Mouse (Mus musculus) myocyte (in vitro differentiated cells): ENCODE measurements around the gene Tspan9. TPM values are rescaled to one million over a fixed set of nuclear protein-coding genes. Genes with fewer than 3 reads are reported as not detected.
A peak's percentile ranks its signal among the peaks of the same experiment; 100 is the strongest.

Source experiments
- H3K27me3 ChIP-seq: one replicate; pipeline ENCODE4 v1.6.1; 2011; ENCODE audit not compliant: control insufficient read depth, insufficient read depth, insufficient read length
- H3K36me3 ChIP-seq: one replicate; pipeline ENCODE4 v1.6.1; 2011; ENCODE audit not compliant: control insufficient read depth, insufficient read depth
- H3K4me2 ChIP-seq: one replicate; pipeline ENCODE4 v1.6.1; 2011; ENCODE audit warnings: low read depth, control low read depth
- H3K4me3 ChIP-seq: one replicate; pipeline ENCODE4 v1.5.1; 2011; ENCODE audit warnings: mild to moderate bottlenecking, control low read depth, moderate library complexity
- H3K79me2 ChIP-seq: one replicate; pipeline ENCODE4 v1.6.1; 2011; ENCODE audit not compliant: control insufficient read depth, insufficient read depth
- H3ac ChIP-seq: one replicate; pipeline ENCODE4 v1.6.1; 2011; ENCODE audit not compliant: control insufficient read depth, insufficient read length
- CEBPB ChIP-seq: IDR thresholded peaks from 2 replicates; pipeline ENCODE4 v1.6.1; 2011; ENCODE audit warnings: mild to moderate bottlenecking, moderate library complexity; ENCODE audit not compliant: poor library complexity, insufficient read depth, severe bottlenecking
- E2F4 ChIP-seq: IDR thresholded peaks from one replicate; pipeline ENCODE4 v1.6.1; 2011; ENCODE audit warnings: mild to moderate bottlenecking, control low read depth, moderate library complexity; ENCODE audit not compliant: insufficient read depth
- MAX ChIP-seq: IDR thresholded peaks from one replicate; pipeline ENCODE4 v1.6.1; 2011; ENCODE audit warnings: low read depth, mild to moderate bottlenecking, control low read depth
- MYOD1 ChIP-seq, 3 experiments: IDR thresholded peaks; one replicate each; pipeline ENCODE4 v1.6.1; 2011; ENCODE audit warnings: control low read depth in 2 of 3, low read depth in 2 of 3, mild to moderate bottlenecking in 2 of 3, moderate library complexity in 1 of 3; ENCODE audit not compliant: insufficient read length in 2 of 3, control insufficient read depth in 1 of 3
- MYOG ChIP-seq, 3 experiments: IDR thresholded peaks; one replicate each; pipeline ENCODE4 v1.6.1; 2011; ENCODE audit warnings: control low read depth in 2 of 3, low read depth in 2 of 3, mild to moderate bottlenecking in 2 of 3; ENCODE audit not compliant: insufficient read length in 2 of 3, control insufficient read depth in 1 of 3, insufficient read depth in 1 of 3
- POLR2A ChIP-seq: IDR thresholded peaks from one replicate; pipeline ENCODE4 v1.6.1; 2011; ENCODE audit warnings: low read depth, mild to moderate bottlenecking, control low read depth, moderate library complexity; ENCODE audit not compliant: insufficient read length
- POLR2AphosphoS2 ChIP-seq: IDR thresholded peaks from one replicate; pipeline ENCODE4 v1.6.1; 2011; ENCODE audit warnings: low read depth, control low read depth; ENCODE audit not compliant: insufficient read length
- REST ChIP-seq: IDR thresholded peaks from one replicate; pipeline ENCODE4 v1.6.1; 2011; ENCODE audit warnings: mild to moderate bottlenecking, control low read depth, moderate library complexity; ENCODE audit not compliant: insufficient read depth, insufficient read length
- SRF ChIP-seq: IDR thresholded peaks from one replicate; pipeline ENCODE4 v1.6.1; 2011; ENCODE audit warnings: low read depth; ENCODE audit not compliant: control insufficient read depth, insufficient read length
- TCF12 ChIP-seq: IDR thresholded peaks from one replicate; pipeline ENCODE4 v1.6.1; 2011; ENCODE audit warnings: mild to moderate bottlenecking, control low read depth; ENCODE audit not compliant: poor library complexity, insufficient read depth, severe bottlenecking
- TCF3 ChIP-seq: IDR thresholded peaks from one replicate; pipeline ENCODE4 v1.6.1; 2011; ENCODE audit warnings: low read depth, control low read depth; ENCODE audit not compliant: insufficient read length
- USF1 ChIP-seq: IDR thresholded peaks from one replicate; pipeline ENCODE4 v1.6.1; 2011; ENCODE audit warnings: low read depth, mild to moderate bottlenecking, control low read depth, moderate library complexity
- polyA plus RNA-seq: library from polyadenylated mRNA; unstranded; fragments of >200 nt; fragmentation: generic; extraction: Trizol; gene quantifications from one replicate; pipeline ENCODE4 v1.2.1, GENCODE M21; 2012; ENCODE audit warnings: missing spikeins

Tspan9 gene
- polyA plus RNA-seq, 1 experiment: 227 TPM

DNA sequence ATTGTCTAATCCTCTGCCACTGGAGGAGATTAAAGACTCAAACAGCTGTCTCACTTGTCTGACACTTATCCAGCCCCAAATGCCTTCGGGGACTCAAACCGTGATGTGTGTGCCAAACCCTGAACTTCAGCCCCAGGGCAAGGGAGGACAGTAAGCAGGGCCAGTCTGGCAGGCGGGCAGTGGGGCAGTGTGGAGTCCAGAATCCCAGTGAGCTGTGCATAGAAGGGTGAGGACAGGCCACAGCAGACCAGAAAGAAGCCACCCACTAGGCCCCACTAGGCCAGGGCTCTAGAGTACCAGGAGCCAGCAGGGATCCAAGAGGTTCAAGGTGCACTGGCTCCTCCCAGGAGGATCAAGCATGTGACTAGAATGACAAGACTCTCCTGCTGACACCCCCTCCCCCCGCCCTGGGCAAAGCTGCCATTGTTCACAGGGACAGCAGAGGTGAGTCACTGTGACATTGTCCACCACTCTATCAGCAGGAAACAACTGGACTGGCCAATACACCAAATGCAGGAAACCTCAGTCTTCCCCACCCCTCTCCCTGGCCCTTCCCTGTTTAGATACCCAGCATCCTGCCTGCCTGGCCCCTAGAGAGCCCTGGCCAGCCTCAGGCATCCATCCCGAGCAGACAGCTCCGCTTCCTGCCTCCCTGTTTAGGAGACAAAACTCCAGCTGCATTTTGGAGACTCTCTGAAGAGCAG lies 40.9 kb downstream of the Tspan9 start:
- TF ChIP-seq TCF12 (peak; percentile 41), REST (no peak), TCF3 (peak; percentile 22), POLR2AphosphoS2 (no peak), CEBPB (no peak), MYOG (IDR thresholded peaks at IDR 0.05; ENCODE audit: control insufficient read depth in 1 of 3, insufficient read depth in 1 of 3, insufficient read length in 2 of 3, low read depth in 2 of 3) (peak in 2 of 3 experiments; percentile 18 to 75), SRF (no peak), MAX (no peak), E2F4 (no peak), USF1 (no peak), MYOD1 (IDR thresholded peaks at IDR 0.05; ENCODE audit: control insufficient read depth in 1 of 3, insufficient read length in 2 of 3, low read depth in 2 of 3) (peak; percentile 38 to 81 (median 52)), POLR2A (no peak)
- no peaks in the 10 kb centered on the region for H3K36me3 ChIP-seq
- H3K27me3 ChIP-seq: no peaks in the 10 kb centered on the region
- no peak overlapping the region for H3ac ChIP-seq
- peak overlapping the region; percentile 73 for H3K4me2 ChIP-seq
- no peaks in the 10 kb centered on the region for H3K79me2 ChIP-seq
- no peak overlapping the region for H3K4me3 ChIP-seq

DNA sequence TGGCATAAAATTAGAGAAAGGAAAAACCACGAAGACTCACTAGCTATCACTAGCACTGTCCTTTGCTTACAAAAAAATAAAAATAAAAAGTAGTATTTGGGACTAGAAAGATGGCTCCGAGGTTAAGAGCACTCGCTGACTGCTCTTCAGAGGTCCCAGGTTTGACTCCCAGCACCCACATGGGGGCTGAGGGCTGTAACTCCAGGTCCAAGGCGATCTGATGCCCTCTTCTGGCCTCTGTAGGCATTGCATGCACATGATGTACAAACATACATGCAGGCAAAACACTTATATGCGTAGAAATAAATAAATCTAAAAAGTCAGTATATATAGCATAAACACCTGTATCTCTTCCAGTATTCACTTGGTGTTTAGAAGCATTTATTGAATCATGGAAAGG lies 43.5 kb downstream of the Tspan9 start:
- H3ac ChIP-seq: no peak overlapping the region
- TF ChIP-seq SRF (no peak), POLR2A (no peak)
- H3K4me2 ChIP-seq: no peak overlapping the region

DNA sequence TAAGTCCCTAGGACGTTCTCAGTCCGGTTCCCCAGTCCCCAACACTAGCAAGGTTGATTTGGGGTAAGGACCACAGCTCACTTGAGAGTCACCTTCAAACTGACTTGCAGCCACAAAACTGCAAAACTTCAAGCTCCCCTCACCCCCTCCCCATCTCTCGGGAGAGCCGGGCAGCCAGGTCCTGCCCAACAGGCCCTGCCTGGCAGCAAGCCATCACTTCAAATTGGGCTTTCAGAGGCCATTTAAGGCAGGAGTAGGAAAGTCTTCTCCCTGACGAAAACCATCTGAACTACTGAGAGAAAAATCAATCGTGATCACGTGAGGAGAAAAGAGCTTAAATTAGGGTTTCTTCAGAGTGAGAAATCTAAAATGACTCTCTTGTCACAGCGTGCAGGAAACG lies 44.2 kb downstream of the Tspan9 start:
- no peaks in the 10 kb centered on the region for H3K79me2 ChIP-seq
- H3K4me2 ChIP-seq: no peak overlapping the region
- H3ac ChIP-seq: no peak overlapping the region
- H3K36me3 ChIP-seq: no peaks in the 10 kb centered on the region
- H3K27me3 ChIP-seq: no peaks in the 10 kb centered on the region
- TF ChIP-seq REST (no peak), USF1 (no peak), SRF (no peak), MYOD1 (IDR thresholded peaks at IDR 0.05; ENCODE audit: control insufficient read depth in 1 of 3, insufficient read length in 2 of 3, low read depth in 2 of 3) (no peak), MAX (no peak), POLR2AphosphoS2 (no peak), TCF3 (no peak), MYOG (IDR thresholded peaks at IDR 0.05; ENCODE audit: control insufficient read depth in 1 of 3, insufficient read depth in 1 of 3, insufficient read length in 2 of 3, low read depth in 2 of 3) (no peak), E2F4 (no peak)
- H3K4me3 ChIP-seq: no peak overlapping the region

More for the DNA sequence above, 43.5 kb downstream of the Tspan9 start:
- H3K4me3 ChIP-seq: no peak overlapping the region
- no peaks in the 10 kb centered on the region for H3K36me3 ChIP-seq
- no peaks in the 10 kb centered on the region for H3K27me3 ChIP-seq
- no peaks in the 10 kb centered on the region for H3K79me2 ChIP-seq

DNA sequence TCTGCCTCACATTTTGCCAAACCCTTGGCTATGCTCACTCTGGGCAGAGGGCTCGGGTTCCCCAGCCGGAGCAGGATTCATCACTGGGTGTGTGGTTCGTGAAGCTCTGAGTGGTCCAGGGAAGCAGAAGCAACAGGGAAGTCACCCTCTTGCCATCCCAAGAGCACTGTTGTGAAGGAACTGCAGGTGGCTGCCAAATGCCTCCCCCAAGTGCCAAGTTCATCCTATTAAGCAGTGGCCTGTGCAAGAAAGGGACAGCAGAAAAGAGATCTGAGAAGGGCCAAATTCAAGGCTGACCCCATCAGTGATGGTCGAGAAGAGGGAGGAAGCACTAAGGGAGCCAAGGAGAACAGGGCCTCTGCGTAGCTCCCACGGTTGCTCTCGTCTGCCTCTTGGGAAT lies 46.9 kb downstream of the Tspan9 start:
- TF ChIP-seq MYOG (IDR thresholded peaks at IDR 0.05; ENCODE audit: control insufficient read depth in 1 of 3, insufficient read depth in 1 of 3, insufficient read length in 2 of 3, low read depth in 2 of 3) (no peak), MAX (no peak), USF1 (no peak), SRF (no peak), MYOD1 (IDR thresholded peaks at IDR 0.05; ENCODE audit: control insufficient read depth in 1 of 3, insufficient read length in 2 of 3, low read depth in 2 of 3) (no peak), CEBPB (no peak), TCF12 (no peak), POLR2AphosphoS2 (no peak), E2F4 (no peak), POLR2A (no peak), REST (no peak), TCF3 (no peak)
- Histone ChIP-seq H3K79me2 (no peaks in the 10 kb centered on the region), H3ac (no peak overlapping the region), H3K4me3 (no peak overlapping the region), H3K27me3 (no peaks in the 10 kb centered on the region), H3K4me2 (no peak overlapping the region), H3K36me3 (no peaks in the 10 kb centered on the region)

DNA sequence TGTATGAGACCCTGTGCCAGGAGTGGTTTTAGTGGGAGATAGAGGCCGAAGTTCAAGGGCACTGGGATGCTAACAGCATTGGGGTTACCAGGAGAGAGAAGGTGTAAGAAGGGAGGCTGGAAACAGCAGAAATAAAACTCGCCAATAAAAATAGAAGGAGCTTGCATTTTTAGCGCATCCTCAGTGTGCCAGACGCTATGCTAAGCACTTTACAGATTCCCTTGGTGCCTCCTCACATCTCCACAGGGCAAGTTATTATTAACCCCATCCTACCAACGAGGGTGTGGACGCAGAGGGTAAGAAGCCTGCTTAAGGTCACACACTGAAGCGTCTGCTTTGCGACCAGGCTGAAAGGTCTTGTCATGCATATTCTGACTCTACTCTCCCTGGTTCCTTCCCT lies 47.5 kb downstream of the Tspan9 start:
- H3K4me2 ChIP-seq: no peak overlapping the region
- H3K79me2 ChIP-seq: no peaks in the 10 kb centered on the region
- H3K4me3 ChIP-seq: no peak overlapping the region
- no peaks in the 10 kb centered on the region for H3K27me3 ChIP-seq
- no peak overlapping the region for H3ac ChIP-seq
- no peaks in the 10 kb centered on the region for H3K36me3 ChIP-seq
- TF ChIP-seq REST: no peak
- no peak for TF ChIP-seq E2F4
- TF ChIP-seq USF1: no peak
- TF ChIP-seq MAX: no peak
- TF ChIP-seq TCF12: no peak
- no peak for TF ChIP-seq POLR2AphosphoS2
- TF ChIP-seq POLR2A: no peak
- no peak for TF ChIP-seq CEBPB
- no peak for TF ChIP-seq SRF
- TF ChIP-seq TCF3: no peak
- no peak for TF ChIP-seq MYOD1 (IDR thresholded peaks at IDR 0.05; ENCODE audit: control insufficient read depth in 1 of 3, insufficient read length in 2 of 3, low read depth in 2 of 3)
- no peak for TF ChIP-seq MYOG (IDR thresholded peaks at IDR 0.05; ENCODE audit: control insufficient read depth in 1 of 3, insufficient read depth in 1 of 3, insufficient read length in 2 of 3, low read depth in 2 of 3)
